Mouse (Mus musculus): ENCODE measurements around the gene Kmt5c.
A peak's percentile ranks its signal among the peaks of the same experiment; 100 is the strongest.
"Not testable (repeated sequence)": the region's sequence is repeated elsewhere in the genome, so short reads cannot be mapped to it uniquely, and the experiment has no call there.

The Kmt5c gene

DNA sequence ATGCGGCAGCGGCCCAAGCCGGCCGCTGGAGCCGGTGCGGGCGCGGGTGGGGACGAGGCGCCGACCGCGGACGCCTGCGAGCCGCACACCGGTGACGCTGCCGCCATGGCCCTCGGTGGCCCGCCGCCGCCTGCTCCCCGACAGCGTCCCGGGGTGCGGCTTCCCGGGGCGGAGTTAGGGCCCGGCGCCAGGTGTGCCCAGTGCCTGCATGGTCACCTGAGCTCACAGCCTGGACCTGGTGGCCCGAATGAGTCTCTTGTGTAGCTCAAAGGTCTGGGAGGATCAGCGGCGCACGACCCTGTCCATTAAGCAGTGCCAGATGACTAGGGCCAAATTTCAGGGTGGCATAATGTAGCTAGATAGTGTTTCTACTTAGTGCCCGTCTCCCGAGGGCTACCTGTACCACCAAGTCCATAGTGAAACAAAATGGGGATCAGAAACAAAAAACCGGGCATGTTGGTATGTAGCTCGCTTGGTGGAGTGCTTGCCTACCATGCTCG is 49.6 kb downstream of the Kmt5c start, which contains the start of gene Tmem238:
TSS of gene Tmem238 (minus strand) at position 221 of the 500 bp plus-strand sequence.
- no peak for ATAC-seq (ENCODE audit: low TSS enrichment)

DNA sequence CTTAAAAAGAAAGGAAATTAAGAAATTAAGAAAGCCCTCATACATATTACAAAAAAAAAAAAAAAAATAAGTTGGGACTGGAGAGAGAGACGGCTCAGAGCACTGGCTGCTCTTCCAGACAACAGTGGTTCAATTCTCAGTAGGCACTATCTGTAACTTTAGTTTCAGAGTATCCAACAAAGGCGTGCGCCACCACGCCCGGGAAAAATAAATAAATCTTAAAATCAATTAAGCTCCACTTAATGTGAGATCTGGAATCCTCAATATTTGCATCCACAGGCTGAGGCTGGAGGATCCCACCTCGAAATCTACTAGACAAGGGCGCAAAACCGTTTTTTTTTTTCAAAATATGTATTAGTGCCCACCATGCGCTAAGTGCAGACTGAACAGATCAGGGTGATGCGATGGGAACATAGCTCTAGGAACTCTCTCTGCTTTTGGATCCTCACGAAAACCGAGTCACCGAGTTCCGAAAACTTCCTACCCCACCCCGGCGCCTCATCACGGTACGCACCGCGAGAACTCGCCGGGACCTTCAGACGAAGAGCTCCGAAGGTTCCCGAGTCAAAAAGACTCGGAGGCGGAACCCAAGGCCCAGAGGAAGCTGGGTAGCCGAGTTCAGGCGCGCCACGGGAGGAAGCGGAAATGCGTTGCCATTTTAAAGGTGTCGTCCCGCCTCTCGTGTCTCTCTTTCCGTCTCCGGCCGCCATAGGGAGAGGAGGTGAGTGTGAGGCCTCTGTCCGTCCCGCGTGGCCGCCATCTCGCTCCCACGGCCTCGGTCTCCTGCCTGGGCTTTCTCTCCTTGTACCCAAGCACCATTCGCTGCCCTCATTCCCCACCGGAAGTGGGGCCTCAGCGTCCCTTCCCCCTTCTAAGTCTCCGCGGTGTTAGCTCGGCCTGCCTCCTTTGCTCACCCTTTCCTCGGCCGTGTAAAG is 52.6 kb downstream of the Kmt5c start, which contains the start of gene Rpl28:
TSS of gene Rpl28 (plus strand) at position 597 of the 935 bp plus-strand sequence.
- ATAC-seq (ENCODE audit: low TSS enrichment), result peak; percentile 92

DNA sequence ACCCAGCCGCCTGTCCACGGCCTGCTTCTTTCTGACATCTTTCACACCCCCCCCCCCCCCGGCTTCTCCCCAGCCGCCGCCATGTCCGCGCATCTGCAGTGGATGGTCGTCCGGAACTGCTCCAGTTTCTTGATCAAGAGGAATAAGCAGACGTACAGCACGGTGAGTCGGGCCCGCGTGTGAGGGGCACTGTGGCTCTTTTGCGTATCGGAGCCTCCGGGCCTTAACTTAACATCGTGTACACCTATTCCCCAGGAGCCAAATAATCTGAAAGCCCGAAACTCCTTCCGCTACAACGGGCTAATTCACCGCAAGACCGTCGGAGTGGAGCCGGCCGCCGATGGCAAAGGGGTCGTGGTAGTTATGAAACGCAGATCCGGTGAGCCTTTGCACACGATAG is 53.3 kb downstream of the Kmt5c start:
- not testable (repeated sequence) for ATAC-seq (ENCODE audit: low TSS enrichment)

DNA sequence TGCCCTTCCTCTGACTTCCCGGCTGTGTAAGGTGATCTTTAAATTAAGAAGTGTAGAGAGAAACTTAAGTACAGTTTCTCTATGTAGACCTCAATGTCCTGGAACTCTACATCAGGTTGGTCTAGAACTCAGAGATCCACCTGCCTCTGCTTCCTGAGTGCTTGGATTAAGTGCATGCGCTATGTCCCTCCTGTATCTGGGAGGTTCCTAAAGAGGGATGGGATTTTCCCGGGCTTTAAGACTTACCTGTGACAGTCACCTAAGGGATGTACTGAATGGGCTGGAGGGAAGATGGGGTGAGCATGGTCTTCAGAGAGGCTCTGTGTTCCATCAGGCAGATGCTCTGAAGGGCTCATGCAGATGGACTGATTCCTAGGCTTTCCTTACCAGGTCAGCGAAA is 53.8 kb downstream of the Kmt5c start:
- ATAC-seq (ENCODE audit: low TSS enrichment), result no peak

DNA sequence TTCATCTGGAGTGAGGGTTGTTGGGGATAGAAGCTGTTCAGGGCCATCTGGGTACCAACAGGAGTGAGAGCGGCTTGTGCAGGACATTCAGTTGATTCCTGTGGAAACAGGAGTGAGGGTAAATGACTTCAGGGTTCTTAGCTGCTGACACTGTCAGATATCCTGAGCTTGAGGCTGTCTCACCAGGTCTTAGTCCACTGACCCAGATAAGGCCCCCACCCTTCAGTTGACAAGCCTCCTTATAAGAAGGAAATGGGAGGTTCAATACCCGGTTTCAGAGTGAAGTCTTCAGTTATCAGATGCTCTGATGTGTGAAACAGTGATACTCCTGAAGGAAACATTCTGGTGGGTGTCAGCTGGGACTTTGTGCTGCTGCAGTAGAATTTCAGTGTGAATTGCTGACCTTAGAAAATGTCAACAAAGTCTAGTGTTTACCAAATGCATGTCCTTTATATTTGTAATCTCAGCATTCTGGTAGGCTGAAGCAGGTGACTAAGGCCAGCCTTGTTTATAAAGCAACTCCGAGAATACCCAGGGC is 54.8 kb downstream of the Kmt5c start:
- ATAC-seq (ENCODE audit: low TSS enrichment), result no peak

DNA sequence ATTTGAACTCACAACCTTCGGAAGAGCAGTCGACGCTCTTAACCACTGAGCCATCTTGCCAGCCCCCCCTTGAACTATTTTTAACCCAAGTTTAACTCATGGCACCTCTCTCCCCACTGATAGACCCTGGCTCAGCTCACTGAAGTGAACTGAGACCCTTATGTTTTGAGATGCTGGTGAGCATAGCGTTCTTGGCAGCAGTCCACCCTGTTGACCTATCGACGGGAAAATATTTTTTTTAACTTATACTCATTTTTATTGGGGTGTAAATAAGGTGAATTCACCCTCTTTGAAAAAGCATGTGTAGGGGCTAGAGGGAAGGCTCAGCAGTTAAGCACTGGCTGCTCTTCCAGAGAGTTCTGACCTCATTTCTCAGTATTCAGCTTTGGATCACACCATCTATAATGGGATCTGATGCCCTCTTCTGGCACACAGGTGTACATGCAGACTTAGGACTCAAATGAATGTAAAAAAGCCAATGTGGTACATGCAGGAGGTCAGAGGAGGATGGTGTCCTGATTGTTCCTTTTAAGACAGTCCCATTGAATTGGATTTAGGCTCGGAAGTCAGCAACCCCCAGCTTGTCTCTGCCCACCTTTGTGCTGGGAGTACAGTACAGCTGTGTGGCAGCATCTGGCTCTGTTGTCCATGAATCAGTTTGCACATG is 56.0 kb downstream of the Kmt5c start:
- ATAC-seq (ENCODE audit: low TSS enrichment), result no peak

Data from frontal cortex, adult (tissue).